Mouse (Mus musculus): ENCODE results near the gene Asb1. TPM values are rescaled to one million over a fixed set of nuclear protein-coding genes. Genes with fewer than 3 reads are reported as not detected.

Asb1 gene
- total RNA-seq (2017) = 13.9 to 28.9 TPM (median 15.4 TPM) in 3 replicates

- peak; percentile 98 for ATAC-seq (replicated peaks; ENCODE audit: insufficient number of reproducible peaks, low FRiP score, low TSS enrichment, poor library complexity, severe bottlenecking)
Observed at GRCm38 (mm10) chr1:91540271-91540826, at the start of gene Asb1. Gene Asb1, plus strand, starts transcription at chr1:91540544.

GRCm38 (mm10) chr1:91492740-91493139 is 47.6 kb upstream of the Asb1 start:
- ATAC-seq (replicated peaks; ENCODE audit: insufficient number of reproducible peaks, low FRiP score, low TSS enrichment, poor library complexity, severe bottlenecking) = no peak

- no peak for ATAC-seq (replicated peaks; ENCODE audit: insufficient number of reproducible peaks, low FRiP score, low TSS enrichment, poor library complexity, severe bottlenecking)
Observed at GRCm38 (mm10) chr1:91493938-91494337, 46.4 kb upstream of the Asb1 start.

GRCm38 (mm10) chr1:91494457-91495140 is 45.7 kb upstream of the Asb1 start, which contains the start of gene Traf3ip1:
Gene Traf3ip1, plus strand, starts transcription at chr1:91494647.
- ATAC-seq (replicated peaks; ENCODE audit: insufficient number of reproducible peaks, low FRiP score, low TSS enrichment, poor library complexity, severe bottlenecking) = peak; percentile 74

- no peak for ATAC-seq (replicated peaks; ENCODE audit: insufficient number of reproducible peaks, low FRiP score, low TSS enrichment, poor library complexity, severe bottlenecking)
Observed at GRCm38 (mm10) chr1:91495321-91495720, 45.0 kb upstream of the Asb1 start.

GRCm38 (mm10) chr1:91498579-91498978 is 41.8 kb upstream of the Asb1 start:
- no peak for ATAC-seq (replicated peaks; ENCODE audit: insufficient number of reproducible peaks, low FRiP score, low TSS enrichment, poor library complexity, severe bottlenecking)

- no peak for ATAC-seq (replicated peaks; ENCODE audit: insufficient number of reproducible peaks, low FRiP score, low TSS enrichment, poor library complexity, severe bottlenecking)
Observed at GRCm38 (mm10) chr1:91504615-91505014, 35.7 kb upstream of the Asb1 start.

- ATAC-seq (replicated peaks; ENCODE audit: insufficient number of reproducible peaks, low FRiP score, low TSS enrichment, poor library complexity, severe bottlenecking) = no peak
Observed at GRCm38 (mm10) chr1:91514916-91515315, 25.4 kb upstream of the Asb1 start.

- ATAC-seq (replicated peaks; ENCODE audit: insufficient number of reproducible peaks, low FRiP score, low TSS enrichment, poor library complexity, severe bottlenecking) = no peak
Observed at GRCm38 (mm10) chr1:91515642-91516041, 24.7 kb upstream of the Asb1 start.

- peak; percentile 72; the same call in 1 of the 2 replicates for ATAC-seq (replicated peaks; ENCODE audit: insufficient number of reproducible peaks, low FRiP score, low TSS enrichment, poor library complexity, severe bottlenecking)
Observed at GRCm38 (mm10) chr1:91523759-91524158, 16.6 kb upstream of the Asb1 start.

GRCm38 (mm10) chr1:91525838-91526237 is 14.5 kb upstream of the Asb1 start:
- ATAC-seq (replicated peaks; ENCODE audit: insufficient number of reproducible peaks, low FRiP score, low TSS enrichment, poor library complexity, severe bottlenecking) = no peak

GRCm38 (mm10) chr1:91530166-91530565 is 10.2 kb upstream of the Asb1 start:
- no peak for ATAC-seq (replicated peaks; ENCODE audit: insufficient number of reproducible peaks, low FRiP score, low TSS enrichment, poor library complexity, severe bottlenecking)

GRCm38 (mm10) chr1:91532243-91532642 is 8.1 kb upstream of the Asb1 start:
- no peak for ATAC-seq (replicated peaks; ENCODE audit: insufficient number of reproducible peaks, low FRiP score, low TSS enrichment, poor library complexity, severe bottlenecking)

GRCm38 (mm10) chr1:91532892-91533291 is 7.5 kb upstream of the Asb1 start:
- no peak for ATAC-seq (replicated peaks; ENCODE audit: insufficient number of reproducible peaks, low FRiP score, low TSS enrichment, poor library complexity, severe bottlenecking)

GRCm38 (mm10) chr1:91533483-91533882 is 6.9 kb upstream of the Asb1 start:
- no peak for ATAC-seq (replicated peaks; ENCODE audit: insufficient number of reproducible peaks, low FRiP score, low TSS enrichment, poor library complexity, severe bottlenecking)

GRCm38 (mm10) chr1:91533961-91534723 is 6.2 kb upstream of the Asb1 start:
- ATAC-seq (replicated peaks; ENCODE audit: insufficient number of reproducible peaks, low FRiP score, low TSS enrichment, poor library complexity, severe bottlenecking) = no peak

GRCm38 (mm10) chr1:91537786-91538569 is 2.4 kb upstream of the Asb1 start:
- no peak for ATAC-seq (replicated peaks; ENCODE audit: insufficient number of reproducible peaks, low FRiP score, low TSS enrichment, poor library complexity, severe bottlenecking)

- ATAC-seq (replicated peaks; ENCODE audit: insufficient number of reproducible peaks, low FRiP score, low TSS enrichment, poor library complexity, severe bottlenecking) = no peak
Observed at GRCm38 (mm10) chr1:91538570-91538929, 1.8 kb upstream of the Asb1 start.

GRCm38 (mm10) chr1:91539246-91539645 is 1.1 kb upstream of the Asb1 start:
- no peak for ATAC-seq (replicated peaks; ENCODE audit: insufficient number of reproducible peaks, low FRiP score, low TSS enrichment, poor library complexity, severe bottlenecking)
